Mouse (Mus musculus) gonadal fat pad, adult 2 months (tissue): ENCODE data around the gene Phb. TPM values are rescaled to one million over a fixed set of nuclear protein-coding genes. Genes with fewer than 3 reads are reported as not detected.

Experiments used
- DNase-seq: peaks from one replicate; pipeline ENCODE4 v3.0.0-alpha.2; 2012; ENCODE audit warnings: low read depth
- polyA plus RNA-seq: library from polyadenylated mRNA; depleted of rRNA; stranded (reverse); fragments of >200 nt; gene quantifications from 2 replicates; pipeline ENCODE4 v1.2.3, GENCODE M21; 2012; rRNA removed

Phb gene
- polyA plus RNA-seq, result 109 and 165 TPM in 2 replicates

GRCm38 (mm10) chr11:95666529-95667149, at the start of gene Phb:
Gene Phb (plus strand): TSS chr11:95666957.
- peak; percentile 98 for DNase-seq

GRCm38 (mm10) chr11:95617785-95618465, 48.8 kb upstream of the Phb start:
- DNase-seq, result no peak

- DNase-seq, result no peak
These were observed 47.7 kb upstream of the Phb start for GRCm38 (mm10) chr11:95619081-95619480.

GRCm38 (mm10) chr11:95619886-95620444, 46.8 kb upstream of the Phb start:
- DNase-seq, result no peak

- DNase-seq, result no peak
These were observed 45.7 kb upstream of the Phb start for GRCm38 (mm10) chr11:95621010-95621409.

GRCm38 (mm10) chr11:95621541-95622130, 45.1 kb upstream of the Phb start:
- no peak for DNase-seq

GRCm38 (mm10) chr11:95622426-95622825, 44.3 kb upstream of the Phb start:
- DNase-seq, result no peak

- no peak for DNase-seq
These were observed 36.2 kb upstream of the Phb start for GRCm38 (mm10) chr11:95630558-95630957.

- no peak for DNase-seq
These were observed 35.5 kb upstream of the Phb start for GRCm38 (mm10) chr11:95631301-95631700.

- no peak for DNase-seq
These were observed 34.3 kb upstream of the Phb start for GRCm38 (mm10) chr11:95632474-95632873.

- no peak for DNase-seq
These were observed 33.2 kb upstream of the Phb start for GRCm38 (mm10) chr11:95633512-95634000.

GRCm38 (mm10) chr11:95635030-95635429, 31.7 kb upstream of the Phb start:
- no peak for DNase-seq

- no peak for DNase-seq
These were observed 26.0 kb upstream of the Phb start for GRCm38 (mm10) chr11:95640751-95641150.

GRCm38 (mm10) chr11:95642534-95643280, 24.1 kb upstream of the Phb start:
- DNase-seq, result no peak

GRCm38 (mm10) chr11:95643856-95644255, 22.9 kb upstream of the Phb start:
- DNase-seq, result no peak

- DNase-seq, result no peak
These were observed 22.4 kb upstream of the Phb start for GRCm38 (mm10) chr11:95644381-95644780.

GRCm38 (mm10) chr11:95645397-95646153, 21.2 kb upstream of the Phb start:
- no peak for DNase-seq

- DNase-seq, result no peak
These were observed 20.6 kb upstream of the Phb start for GRCm38 (mm10) chr11:95646154-95646490.

- DNase-seq, result no peak
These were observed 19.0 kb upstream of the Phb start for GRCm38 (mm10) chr11:95647791-95648190.

GRCm38 (mm10) chr11:95648827-95649226, 17.9 kb upstream of the Phb start:
- no peak for DNase-seq

GRCm38 (mm10) chr11:95649560-95649959, 17.2 kb upstream of the Phb start:
- no peak for DNase-seq
